Mouse (Mus musculus): ENCODE data around the gene Tmem255b. TPM values are rescaled to one million over a fixed set of nuclear protein-coding genes. Genes with fewer than 3 reads are reported as not detected.

The Tmem255b gene
- polyA plus RNA-seq, 1 experiment from 2014 or later, result not detected

GRCm38 (mm10) chr8:13430866-13431265 lies 4.1 kb upstream of the Tmem255b start:
- no peak overlapping the region for H3K27ac ChIP-seq (ENCODE audit: low read depth, low read length)
- no peaks in the 10 kb centered on the region for H3K4me1 ChIP-seq (replicated peaks; ENCODE audit: control insufficient read depth, insufficient read depth, low read length)
- H3K36me3 ChIP-seq (ENCODE audit: control insufficient read depth, insufficient read depth, low read length), result no peaks in the 10 kb centered on the region
- no peak overlapping the region for H3K9ac ChIP-seq (ENCODE audit: low read depth, low read length)
- no peak overlapping the region for H3K4me3 ChIP-seq (ENCODE audit: low read depth, low read length)
- H3K4me2 ChIP-seq (replicated peaks; ENCODE audit: low read depth, low read length), result no peak overlapping the region
- H3K9me3 ChIP-seq (ENCODE audit: control insufficient read depth, low read length), result no peaks in the 10 kb centered on the region
- ATAC-seq (ENCODE audit: low FRiP score) (no peak), DNase-seq (ENCODE audit: low spot score) (no peak)
- H3K27me3 ChIP-seq (ENCODE audit: control insufficient read depth, insufficient read depth, low read length), result peaks cover 10% of the 10 kb centered on the region

DNA sequence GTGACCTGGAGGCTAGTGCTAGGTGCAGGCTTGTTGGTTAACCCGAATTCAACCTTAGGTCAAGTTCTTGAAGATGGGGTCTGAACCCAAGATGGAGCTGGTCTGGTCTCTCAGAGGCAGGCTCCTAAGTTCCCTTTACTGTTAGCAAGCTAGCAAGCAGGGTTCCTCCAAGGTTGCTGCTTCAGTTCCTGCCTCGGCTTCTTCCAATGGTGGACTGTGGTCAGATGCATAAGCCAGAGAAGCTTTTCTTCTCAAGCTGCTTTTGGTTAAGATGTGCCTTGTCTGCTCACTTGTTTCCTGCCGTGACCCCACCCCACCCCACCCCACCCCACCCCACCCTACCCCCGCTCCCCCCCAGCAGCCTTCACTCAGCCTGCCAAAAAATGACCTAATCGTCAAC lies 1.9 kb upstream of the Tmem255b start:
- no peaks in the 10 kb centered on the region for H3K36me3 ChIP-seq (ENCODE audit: control insufficient read depth, insufficient read depth, low read length)
- H3K4me1 ChIP-seq (replicated peaks; ENCODE audit: control insufficient read depth, insufficient read depth, low read length), result no peaks in the 10 kb centered on the region
- DNase-seq (ENCODE audit: low spot score), result no peak
- no peak overlapping the region for H3K9ac ChIP-seq (ENCODE audit: low read depth, low read length)
- H3K4me3 ChIP-seq (ENCODE audit: low read depth, low read length), result no peak overlapping the region
- 87% methylated on average over 4 of the region's 5 CpGs for WGBS
- peaks cover 13% of the 10 kb centered on the region for H3K27me3 ChIP-seq (ENCODE audit: control insufficient read depth, insufficient read depth, low read length)
- no peak overlapping the region for H3K27ac ChIP-seq (ENCODE audit: low read depth, low read length)
- H3K9me3 ChIP-seq (ENCODE audit: control insufficient read depth, low read length), result no peaks in the 10 kb centered on the region
- H3K4me2 ChIP-seq (replicated peaks; ENCODE audit: low read depth, low read length), result no peak overlapping the region
- ATAC-seq (ENCODE audit: low FRiP score), result no peak

GRCm38 (mm10) chr8:13436052-13436451 lies 1.1 kb downstream of the Tmem255b start:
- no peaks in the 10 kb centered on the region for H3K36me3 ChIP-seq (ENCODE audit: control insufficient read depth, insufficient read depth, low read length)
- ATAC-seq (ENCODE audit: low FRiP score) (no peak), DNase-seq (ENCODE audit: low spot score) (no peak)
- H3K4me3 ChIP-seq (ENCODE audit: low read depth, low read length), result no peak overlapping the region
- H3K4me2 ChIP-seq (replicated peaks; ENCODE audit: low read depth, low read length), result no peak overlapping the region
- no peaks in the 10 kb centered on the region for H3K4me1 ChIP-seq (replicated peaks; ENCODE audit: control insufficient read depth, insufficient read depth, low read length)
- 19% methylated on average over 8 of the region's 8 CpGs for WGBS
- H3K27me3 ChIP-seq (ENCODE audit: control insufficient read depth, insufficient read depth, low read length), result peaks cover 13% of the 10 kb centered on the region
- no peaks in the 10 kb centered on the region for H3K9me3 ChIP-seq (ENCODE audit: control insufficient read depth, low read length)
- no peak overlapping the region for H3K27ac ChIP-seq (ENCODE audit: low read depth, low read length)
- no peak overlapping the region for H3K9ac ChIP-seq (ENCODE audit: low read depth, low read length)

DNA sequence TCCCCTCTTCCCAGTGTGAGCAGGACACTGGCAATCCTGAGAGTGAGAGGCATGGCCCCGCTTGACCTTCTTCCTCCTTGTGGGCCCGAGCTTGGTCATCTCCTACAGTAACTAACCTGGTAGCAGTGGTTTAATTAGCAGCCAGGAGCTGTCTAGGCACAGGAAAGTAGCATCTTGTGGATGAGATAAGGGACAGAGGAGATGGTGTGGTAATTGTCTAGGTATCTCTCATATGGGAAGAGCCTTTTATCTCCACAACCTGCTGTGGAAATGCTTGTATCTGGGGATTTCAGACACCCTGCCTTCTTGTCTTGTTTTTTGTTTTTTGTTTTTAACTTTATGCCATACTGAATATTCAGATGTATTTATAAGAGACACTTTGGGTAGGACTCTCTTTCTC lies 2.5 kb downstream of the Tmem255b start:
- H3K9me3 ChIP-seq (ENCODE audit: control insufficient read depth, low read length), result no peaks in the 10 kb centered on the region
- H3K36me3 ChIP-seq (ENCODE audit: control insufficient read depth, insufficient read depth, low read length), result no peaks in the 10 kb centered on the region
- no peak overlapping the region for H3K4me3 ChIP-seq (ENCODE audit: low read depth, low read length)
- H3K4me2 ChIP-seq (replicated peaks; ENCODE audit: low read depth, low read length), result no peak overlapping the region
- no peaks in the 10 kb centered on the region for H3K4me1 ChIP-seq (replicated peaks; ENCODE audit: control insufficient read depth, insufficient read depth, low read length)
- peaks cover 13% of the 10 kb centered on the region for H3K27me3 ChIP-seq (ENCODE audit: control insufficient read depth, insufficient read depth, low read length)
- WGBS, result 80% methylated on average over 2 of the region's 2 CpGs
- no peak overlapping the region for H3K27ac ChIP-seq (ENCODE audit: low read depth, low read length)
- no peak for ATAC-seq (ENCODE audit: low FRiP score)
- no peak for DNase-seq (ENCODE audit: low spot score)
- H3K9ac ChIP-seq (ENCODE audit: low read depth, low read length), result no peak overlapping the region

- Histone ChIP-seq H3K27ac (ENCODE audit: low read depth, low read length) (no peak overlapping the region), H3K4me3 (ENCODE audit: low read depth, low read length) (no peak overlapping the region), H3K36me3 (ENCODE audit: control insufficient read depth, insufficient read depth, low read length) (no peaks in the 10 kb centered on the region), H3K4me1 (replicated peaks; ENCODE audit: control insufficient read depth, insufficient read depth, low read length) (no peaks in the 10 kb centered on the region), H3K9ac (ENCODE audit: low read depth, low read length) (no peak overlapping the region), H3K27me3 (ENCODE audit: control insufficient read depth, insufficient read depth, low read length) (no peaks in the 10 kb centered on the region), H3K4me2 (replicated peaks; ENCODE audit: low read depth, low read length) (no peak overlapping the region), H3K9me3 (ENCODE audit: control insufficient read depth, low read length) (no peaks in the 10 kb centered on the region)
- no peak for ATAC-seq (ENCODE audit: low FRiP score)
- 93% methylated on average over 2 of the region's 2 CpGs for WGBS
- DNase-seq (ENCODE audit: low spot score), result no peak
These were observed 7.2 kb downstream of the Tmem255b start for GRCm38 (mm10) chr8:13442152-13442551.

DNA sequence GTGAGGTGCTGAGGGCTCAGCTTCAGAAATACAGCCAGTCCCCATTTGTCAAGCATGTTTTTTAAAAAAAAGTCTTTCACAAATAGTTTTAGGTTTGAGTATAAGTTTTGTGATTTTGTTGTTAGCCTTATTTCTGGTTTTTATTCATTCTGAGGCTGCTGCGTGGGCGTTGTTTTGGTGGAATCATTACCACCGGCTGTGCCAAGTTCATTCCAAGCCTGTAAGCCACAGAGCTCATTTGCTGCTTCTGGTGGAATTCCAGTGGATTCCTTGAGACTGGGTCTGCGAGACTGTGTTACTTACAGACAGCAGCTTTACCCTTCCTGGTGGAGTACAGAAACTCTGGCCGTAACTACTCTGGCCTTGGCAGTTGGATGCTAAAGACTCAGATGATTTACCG lies 11.5 kb downstream of the Tmem255b start:
- WGBS, result 92% methylated on average over 6 of the region's 6 CpGs
- Histone ChIP-seq H3K9me3 (ENCODE audit: control insufficient read depth, low read length) (no peaks in the 10 kb centered on the region), H3K36me3 (ENCODE audit: control insufficient read depth, insufficient read depth, low read length) (no peaks in the 10 kb centered on the region), H3K4me3 (ENCODE audit: low read depth, low read length) (no peak overlapping the region), H3K9ac (ENCODE audit: low read depth, low read length) (no peak overlapping the region), H3K27ac (ENCODE audit: low read depth, low read length) (no peak overlapping the region), H3K4me2 (replicated peaks; ENCODE audit: low read depth, low read length) (no peak overlapping the region), H3K4me1 (replicated peaks; ENCODE audit: control insufficient read depth, insufficient read depth, low read length) (no peaks in the 10 kb centered on the region), H3K27me3 (ENCODE audit: control insufficient read depth, insufficient read depth, low read length) (no peaks in the 10 kb centered on the region)
- ATAC-seq (ENCODE audit: low FRiP score) (no peak), DNase-seq (ENCODE audit: low spot score) (no peak)

DNA sequence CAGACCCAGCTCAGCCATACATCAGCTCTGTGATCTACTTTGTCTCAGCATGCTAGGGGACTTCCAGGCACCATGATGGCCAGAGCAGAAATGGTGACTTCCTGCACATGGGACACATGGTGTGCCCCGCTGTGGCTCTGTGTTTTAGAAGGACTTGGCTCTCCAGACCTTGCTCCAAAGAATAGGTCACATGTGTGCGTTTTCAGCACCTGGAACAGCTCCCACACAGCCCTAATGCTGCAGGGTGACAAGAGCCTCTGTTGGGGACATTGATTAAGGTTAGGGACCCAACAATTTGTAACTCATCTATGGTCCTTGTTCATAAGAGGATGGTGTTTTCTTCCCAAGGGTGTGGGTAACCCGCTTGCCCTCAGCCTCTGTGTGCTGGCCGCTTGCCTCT lies 13.2 kb downstream of the Tmem255b start:
- Histone ChIP-seq H3K27ac (ENCODE audit: low read depth, low read length) (no peak overlapping the region), H3K4me3 (ENCODE audit: low read depth, low read length) (no peak overlapping the region), H3K36me3 (ENCODE audit: control insufficient read depth, insufficient read depth, low read length) (no peaks in the 10 kb centered on the region), H3K4me1 (replicated peaks; ENCODE audit: control insufficient read depth, insufficient read depth, low read length) (no peaks in the 10 kb centered on the region), H3K9ac (ENCODE audit: low read depth, low read length) (no peak overlapping the region), H3K9me3 (ENCODE audit: control insufficient read depth, low read length) (no peaks in the 10 kb centered on the region), H3K4me2 (replicated peaks; ENCODE audit: low read depth, low read length) (no peak overlapping the region), H3K27me3 (ENCODE audit: control insufficient read depth, insufficient read depth, low read length) (no peaks in the 10 kb centered on the region)
- DNase-seq (ENCODE audit: low spot score), result peak; percentile 34
- 54% methylated on average over 4 of the region's 4 CpGs for WGBS
- ATAC-seq (ENCODE audit: low FRiP score), result no peak

DNA sequence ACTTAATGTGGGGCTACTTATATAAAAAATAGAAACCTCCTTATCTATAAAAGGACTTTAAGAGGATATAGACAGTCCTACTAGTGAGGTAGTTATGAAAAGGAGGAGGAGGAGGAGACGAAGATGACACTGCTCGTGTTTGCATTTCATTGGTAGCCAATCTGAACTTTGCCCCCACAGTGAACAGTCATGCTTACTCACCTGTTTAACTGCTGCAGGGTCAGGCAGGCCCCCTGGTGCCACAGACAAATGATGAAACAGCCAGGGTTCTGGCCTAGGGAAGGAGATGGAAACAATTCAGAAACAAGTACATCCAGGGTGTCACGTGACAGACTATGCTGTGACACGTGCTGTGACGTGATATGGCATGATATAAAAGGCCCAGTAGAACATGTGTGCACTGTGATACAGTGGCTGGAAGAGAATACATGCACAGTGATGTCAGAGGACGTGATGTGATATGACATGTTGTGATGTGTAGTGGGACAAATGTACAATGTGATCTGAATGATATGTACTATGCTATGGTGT lies 16.8 kb downstream of the Tmem255b start:
- no peak overlapping the region for H3K27ac ChIP-seq (ENCODE audit: low read depth, low read length)
- no peaks in the 10 kb centered on the region for H3K27me3 ChIP-seq (ENCODE audit: control insufficient read depth, insufficient read depth, low read length)
- H3K9me3 ChIP-seq (ENCODE audit: control insufficient read depth, low read length), result no peaks in the 10 kb centered on the region
- no peaks in the 10 kb centered on the region for H3K36me3 ChIP-seq (ENCODE audit: control insufficient read depth, insufficient read depth, low read length)
- H3K4me1 ChIP-seq (replicated peaks; ENCODE audit: control insufficient read depth, insufficient read depth, low read length), result no peaks in the 10 kb centered on the region
- H3K4me2 ChIP-seq (replicated peaks; ENCODE audit: low read depth, low read length), result no peak overlapping the region
- H3K9ac ChIP-seq (ENCODE audit: low read depth, low read length), result no peak overlapping the region
- ATAC-seq (ENCODE audit: low FRiP score) (no peak), DNase-seq (ENCODE audit: low spot score) (no peak)
- no peak overlapping the region for H3K4me3 ChIP-seq (ENCODE audit: low read depth, low read length)
- 77% methylated on average over 6 of the region's 6 CpGs for WGBS

DNA sequence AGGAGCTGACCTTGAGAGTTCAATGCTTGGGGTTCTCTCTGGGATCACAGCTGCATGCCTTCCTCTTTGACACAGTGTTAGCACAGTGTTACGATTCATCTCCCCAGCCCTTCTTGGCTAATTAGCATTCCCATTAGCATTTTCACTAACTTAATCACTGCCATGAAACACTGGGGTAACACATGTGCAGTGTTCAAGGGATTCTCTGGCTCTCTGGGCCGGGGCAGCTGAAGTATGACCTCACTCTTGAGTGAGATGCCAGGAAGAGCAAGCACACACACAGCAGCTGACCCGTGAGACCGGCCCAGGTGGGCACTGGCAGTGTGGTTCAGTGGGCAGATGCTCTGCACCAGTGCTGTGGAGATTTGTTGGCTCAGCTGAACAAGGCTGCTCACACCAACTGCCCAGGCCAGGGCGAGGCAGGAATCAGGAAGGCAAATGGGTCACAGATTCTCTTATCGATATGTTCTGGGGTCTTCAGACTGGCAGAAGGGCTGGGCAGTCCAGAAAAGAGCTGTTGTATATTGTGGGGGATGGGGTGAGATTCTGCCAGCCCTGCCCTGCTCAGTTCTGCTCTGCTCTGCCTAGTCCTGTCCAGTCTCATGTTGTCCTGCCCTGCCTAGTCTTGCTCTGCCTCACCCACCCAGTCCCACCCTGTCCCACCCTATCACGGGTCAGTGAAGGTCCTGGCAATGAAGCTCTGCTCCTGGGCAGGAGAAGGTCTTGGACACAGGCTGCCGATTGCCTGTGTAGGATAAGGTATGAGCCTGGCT lies 19.5 kb downstream of the Tmem255b start:
- Histone ChIP-seq H3K9me3 (ENCODE audit: control insufficient read depth, low read length) (no peaks in the 10 kb centered on the region), H3K4me3 (ENCODE audit: low read depth, low read length) (no peak overlapping the region), H3K4me2 (replicated peaks; ENCODE audit: low read depth, low read length) (no peak overlapping the region), H3K9ac (ENCODE audit: low read depth, low read length) (no peak overlapping the region), H3K4me1 (replicated peaks; ENCODE audit: control insufficient read depth, insufficient read depth, low read length) (no peaks in the 10 kb centered on the region), H3K36me3 (ENCODE audit: control insufficient read depth, insufficient read depth, low read length) (no peaks in the 10 kb centered on the region), H3K27me3 (ENCODE audit: control insufficient read depth, insufficient read depth, low read length) (no peaks in the 10 kb centered on the region), H3K27ac (ENCODE audit: low read depth, low read length) (no peak overlapping the region)
- peak; percentile 53 for DNase-seq (ENCODE audit: low spot score)
- peak; percentile 87 for ATAC-seq (ENCODE audit: low FRiP score)
- 68% methylated on average over 8 of the region's 8 CpGs for WGBS

Data from hindbrain, embryonic 11.5 days (tissue).